Mouse (Mus musculus) liver, adult 2 months (tissue): ENCODE data around the gene Rrbp1. TPM values are rescaled to one million over a fixed set of nuclear protein-coding genes. Genes with fewer than 3 reads are reported as not detected.

Experiments
- DNase-seq: peaks from one replicate; pipeline ENCODE4 v3.0.0-alpha.2; 2011; ENCODE audit warnings: low read depth, low spot score; ENCODE audit errors: extremely low read depth
- H3K27ac ChIP-seq: fragments of 200-500 bp; replicated peaks from 2 replicates; pipeline ENCODE4 v1.5.1; 2012; ENCODE audit warnings: low read depth, mild to moderate bottlenecking, control low read depth, inconsistent platforms, low read length; ENCODE audit not compliant: insufficient read depth
- H3K27me3 ChIP-seq: fragments of 200-500 bp; 2 replicates; pipeline ENCODE4 v1.6.1; 2012; ENCODE audit warnings: mild to moderate bottlenecking, moderate library complexity, low read length, inconsistent platforms; ENCODE audit not compliant: control insufficient read depth, insufficient read depth
- H3K36me3 ChIP-seq: fragments of 200-500 bp; 2 replicates; pipeline ENCODE4 v1.6.1; 2012; ENCODE audit warnings: low read length, inconsistent platforms; ENCODE audit not compliant: control insufficient read depth, insufficient read depth
- H3K4me1 ChIP-seq: fragments of 200-500 bp; 2 replicates; pipeline ENCODE4 v1.6.1; 2011; ENCODE audit warnings: low read length; ENCODE audit not compliant: control insufficient read depth, insufficient read depth
- H3K4me3 ChIP-seq: fragments of 200-500 bp; 2 replicates; pipeline ENCODE4 v1.5.1; 2011; ENCODE audit warnings: low read depth, mild to moderate bottlenecking, control low read depth, low read length, moderate library complexity; ENCODE audit not compliant: insufficient read depth
- H3K79me2 ChIP-seq: fragments of 200-500 bp; 2 replicates; pipeline ENCODE4 v1.6.1; 2012; ENCODE audit warnings: inconsistent platforms, mild to moderate bottlenecking, low read length, moderate library complexity; ENCODE audit not compliant: control insufficient read depth, insufficient read depth
- H3K9ac ChIP-seq: fragments of 200-500 bp; 2 replicates; pipeline ENCODE4 v1.6.1; 2012; ENCODE audit warnings: low read depth, mild to moderate bottlenecking, control low read depth, inconsistent platforms, low read length
- CTCF ChIP-seq: fragments of 200-500 bp; IDR thresholded peaks from 2 replicates; pipeline ENCODE4 v1.5.1; 2011; ENCODE audit warnings: low read depth, low read length, control low read depth
- POLR2A ChIP-seq: fragments of 200-500 bp; IDR thresholded peaks from 2 replicates; pipeline ENCODE4 v1.6.1; 2011; ENCODE audit warnings: low read length, control low read depth; ENCODE audit not compliant: insufficient read depth; ENCODE audit errors: extremely low read depth
- WGBS: fragments of 180-500 bp; shearing (Covaris S2); methylation state at CpG from one replicate; pipeline ENCODE4 v1.1.7; 2018; 5-methylcytosine and 5-hydroxymethylcytosine counted together
- polyA plus RNA-seq: library from polyadenylated mRNA; depleted of rRNA; stranded (reverse); fragments of >200 nt; gene quantifications from 2 replicates; pipeline ENCODE4 v1.2.3, GENCODE M21; 2012
- total RNA-seq: library from RNA; depleted of rRNA; stranded (reverse); fragments of >200 nt; gene quantifications from 2 replicates; pipeline ENCODE4 v1.2.3, GENCODE M21; 2014

Gene Rrbp1
- total and polyA plus RNA-seq, 2 experiments: 109 to 141 TPM

- H3K36me3 ChIP-seq: peaks cover 2% of the 10 kb centered on the region; the same call in 1 of the 2 replicates
- H3K9ac ChIP-seq: no peak overlapping the region
- no peak for TF ChIP-seq POLR2A
- TF ChIP-seq CTCF: no peak
- H3K27me3 ChIP-seq: no peaks in the 10 kb centered on the region
- 7% methylated on average over 2 of the region's 2 CpGs for WGBS
- H3K4me1 ChIP-seq: peaks cover 74% of the 10 kb centered on the region
- H3K27ac ChIP-seq: no peak overlapping the region
- no peak overlapping the region for H3K4me3 ChIP-seq
- H3K79me2 ChIP-seq: peaks cover 57% of the 10 kb centered on the region
- DNase-seq: peak; percentile 70
Observed at GRCm38 (mm10) chr2:144003544-144003943, 7.5 kb downstream of the Rrbp1 start.

- H3K27ac ChIP-seq: peak overlapping the region; percentile 52; the same call in 1 of the 2 replicates
- peaks cover 56% of the 10 kb centered on the region for H3K79me2 ChIP-seq
- H3K4me3 ChIP-seq: no peak overlapping the region
- H3K9ac ChIP-seq: no peak overlapping the region
- TF ChIP-seq CTCF (no peak), POLR2A (no peak)
- peak; percentile 76 for DNase-seq
- 36% methylated on average over 5 of the region's 5 CpGs for WGBS
- no peaks in the 10 kb centered on the region for H3K36me3 ChIP-seq
- H3K4me1 ChIP-seq: peaks cover 66% of the 10 kb centered on the region
- H3K27me3 ChIP-seq: no peaks in the 10 kb centered on the region
Observed at GRCm38 (mm10) chr2:144002229-144002984, 8.7 kb downstream of the Rrbp1 start.

GRCm38 (mm10) chr2:143992977-143993376 is 18.1 kb downstream of the Rrbp1 start:
- Histone ChIP-seq H3K27me3 (no peaks in the 10 kb centered on the region), H3K27ac (no peak overlapping the region), H3K4me1 (peaks cover 19% of the 10 kb centered on the region), H3K9ac (no peak overlapping the region), H3K79me2 (peaks cover 60% of the 10 kb centered on the region), H3K4me3 (no peak overlapping the region), H3K36me3 (peaks cover 2% of the 10 kb centered on the region; the same call in 1 of the 2 replicates)
- 32% methylated on average over 1 of the region's 1 CpGs for WGBS
- TF ChIP-seq POLR2A: no peak
- no peak for TF ChIP-seq CTCF
- no peak for DNase-seq

GRCm38 (mm10) chr2:143991964-143992672 is 18.9 kb downstream of the Rrbp1 start:
- Histone ChIP-seq H3K4me1 (peaks cover 20% of the 10 kb centered on the region), H3K36me3 (peaks cover 7% of the 10 kb centered on the region), H3K9ac (no peak overlapping the region), H3K27ac (no peak overlapping the region), H3K79me2 (peaks cover 63% of the 10 kb centered on the region), H3K4me3 (no peak overlapping the region), H3K27me3 (no peaks in the 10 kb centered on the region)
- no peak for DNase-seq
- 47% methylated on average over 7 of the region's 7 CpGs for WGBS
- TF ChIP-seq POLR2A: no peak
- TF ChIP-seq CTCF: no peak

GRCm38 (mm10) chr2:143990997-143991396 is 20.1 kb downstream of the Rrbp1 start:
- WGBS: 7% methylated on average over 1 of the region's 1 CpGs
- Histone ChIP-seq H3K4me1 (peaks cover 20% of the 10 kb centered on the region), H3K4me3 (no peak overlapping the region), H3K27me3 (no peaks in the 10 kb centered on the region), H3K79me2 (peaks cover 67% of the 10 kb centered on the region), H3K9ac (no peak overlapping the region), H3K27ac (no peak overlapping the region), H3K36me3 (peaks cover 11% of the 10 kb centered on the region)
- TF ChIP-seq CTCF (no peak), POLR2A (no peak)
- peak; percentile 67 for DNase-seq
